Mouse (Mus musculus) adipocyte (in vitro differentiated cells): ENCODE data around the gene Faap20.
A peak's percentile ranks its signal among the peaks of the same experiment; 100 is the strongest.

Experiments
- DNase-seq: peaks from one replicate; pipeline ENCODE4 v3.0.0-alpha.2; 2016; ENCODE audit warnings: low spot score

Gene Faap20

DNA sequence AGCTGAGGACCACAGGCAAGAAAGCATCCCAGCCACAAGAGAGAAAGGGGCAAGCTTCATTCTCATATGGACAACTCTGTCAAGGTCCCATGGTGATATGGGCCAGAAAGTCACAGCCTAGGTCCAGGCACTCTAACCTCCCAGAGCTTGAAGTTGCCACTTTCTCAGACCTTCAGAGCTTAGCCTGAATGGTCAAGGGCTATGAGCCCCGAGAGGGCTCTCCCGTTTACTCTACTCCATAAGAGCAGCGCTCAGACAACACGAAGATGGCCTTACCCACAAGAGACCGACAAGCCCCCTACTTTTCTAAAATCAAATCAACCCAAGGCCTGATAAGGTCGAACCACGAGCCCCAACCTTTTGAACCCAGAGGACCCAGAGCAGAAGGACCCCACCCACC, 28.5 kb upstream of the Faap20 start:
- DNase-seq: no peak

- peak; percentile 80 for DNase-seq
Measured at GRCm38 (mm10) chr4:155221599-155222551, 27.7 kb upstream of the Faap20 start.

GRCm38 (mm10) chr4:155222552-155222840, 27.1 kb upstream of the Faap20 start, which contains the start of gene Ski:
TSS of gene Ski (minus strand) at chr4:155222592.
- DNase-seq: no peak

GRCm38 (mm10) chr4:155222841-155223593, 26.6 kb upstream of the Faap20 start:
- DNase-seq: peak; percentile 96

DNA sequence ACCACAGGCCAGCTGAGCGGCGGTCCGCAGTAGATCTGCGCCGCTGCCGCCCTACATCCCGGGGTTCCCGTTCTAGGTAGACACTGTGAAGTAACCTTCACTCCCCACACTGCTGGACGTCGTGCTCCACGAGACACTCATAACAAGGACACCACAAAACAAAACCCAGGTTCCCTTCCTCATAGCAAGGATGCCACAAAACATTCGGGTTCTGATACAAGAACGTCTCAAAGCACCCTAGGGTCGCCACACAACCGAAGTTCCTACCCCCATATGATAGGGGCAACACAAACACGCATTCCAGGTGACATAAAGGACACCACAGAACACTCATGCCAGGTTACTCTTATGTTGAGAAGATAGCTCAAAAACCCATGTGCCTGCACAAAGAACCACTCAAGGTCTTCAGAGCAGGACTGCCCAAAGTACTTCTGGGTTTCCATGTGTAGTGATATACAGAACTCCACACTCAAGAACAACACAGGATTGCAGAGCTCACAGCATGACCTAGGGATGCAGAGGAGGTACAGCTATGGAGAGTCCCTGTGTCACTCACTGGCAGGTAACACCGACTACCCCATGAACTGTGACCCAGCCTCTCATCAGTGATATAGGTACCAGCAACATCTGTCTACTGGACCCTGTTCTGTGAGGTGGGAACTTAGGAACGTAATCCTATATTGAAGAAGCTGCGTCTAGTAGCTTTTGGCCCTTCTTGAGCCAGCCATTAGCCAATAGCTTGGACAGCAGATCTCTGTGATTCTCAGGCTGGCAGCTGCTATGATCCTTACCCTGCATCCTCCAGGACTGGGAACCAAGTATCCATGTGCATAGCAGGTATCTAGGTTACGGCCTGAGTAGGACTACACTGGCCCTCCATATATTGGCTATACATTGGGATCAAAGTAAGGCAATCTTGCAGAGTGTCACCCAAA, 25.7 kb upstream of the Faap20 start:
- DNase-seq: peak; percentile 56

DNA sequence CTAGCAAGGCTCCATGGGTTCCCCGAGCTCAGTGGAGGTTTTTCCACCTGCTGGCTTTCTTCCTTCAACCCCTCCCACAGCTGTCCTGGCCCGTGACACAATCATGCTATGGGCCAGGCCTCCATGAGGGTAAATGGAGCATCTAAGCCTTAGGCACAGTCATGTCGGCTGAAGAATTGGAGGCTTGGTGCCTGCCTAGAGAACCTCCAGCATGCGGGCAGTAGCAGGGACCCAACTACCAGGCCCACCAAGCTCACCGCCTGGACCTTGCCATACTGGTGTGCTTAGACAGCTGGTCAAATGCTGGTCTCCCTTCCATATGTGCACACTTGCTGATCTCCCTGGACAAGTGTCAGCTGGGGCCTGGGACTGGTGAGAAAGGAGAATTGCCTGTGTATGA, 23.7 kb upstream of the Faap20 start:
- DNase-seq: no peak

DNA sequence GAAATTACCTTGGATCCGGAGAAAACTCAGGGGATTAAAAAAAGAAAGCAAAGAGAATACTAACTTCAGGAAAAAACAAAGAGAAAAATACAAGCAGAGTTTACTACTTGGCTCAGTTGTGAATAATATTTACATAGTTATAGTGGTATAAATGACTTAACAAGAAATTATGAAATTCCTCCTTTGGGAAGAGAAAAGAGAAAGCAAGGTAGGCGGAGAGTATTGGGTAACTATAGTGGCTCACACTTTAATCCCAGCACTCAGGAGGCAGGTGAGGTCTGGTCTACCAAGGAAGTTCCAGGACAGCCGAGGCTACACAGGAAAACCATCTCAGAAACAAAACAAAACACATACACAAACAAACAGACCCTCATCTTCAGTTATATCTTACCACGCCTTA, 21.6 kb upstream of the Faap20 start:
- no peak for DNase-seq

- no peak for DNase-seq
Measured at GRCm38 (mm10) chr4:155228461-155228860, 21.1 kb upstream of the Faap20 start.

GRCm38 (mm10) chr4:155233878-155234277, 15.7 kb upstream of the Faap20 start:
- DNase-seq: no peak

- DNase-seq: peak; percentile 89
Measured at GRCm38 (mm10) chr4:155234371-155235310, 15.0 kb upstream of the Faap20 start.

- peak; percentile 87 for DNase-seq
Measured at GRCm38 (mm10) chr4:155235311-155236119, 14.1 kb upstream of the Faap20 start.

DNA sequence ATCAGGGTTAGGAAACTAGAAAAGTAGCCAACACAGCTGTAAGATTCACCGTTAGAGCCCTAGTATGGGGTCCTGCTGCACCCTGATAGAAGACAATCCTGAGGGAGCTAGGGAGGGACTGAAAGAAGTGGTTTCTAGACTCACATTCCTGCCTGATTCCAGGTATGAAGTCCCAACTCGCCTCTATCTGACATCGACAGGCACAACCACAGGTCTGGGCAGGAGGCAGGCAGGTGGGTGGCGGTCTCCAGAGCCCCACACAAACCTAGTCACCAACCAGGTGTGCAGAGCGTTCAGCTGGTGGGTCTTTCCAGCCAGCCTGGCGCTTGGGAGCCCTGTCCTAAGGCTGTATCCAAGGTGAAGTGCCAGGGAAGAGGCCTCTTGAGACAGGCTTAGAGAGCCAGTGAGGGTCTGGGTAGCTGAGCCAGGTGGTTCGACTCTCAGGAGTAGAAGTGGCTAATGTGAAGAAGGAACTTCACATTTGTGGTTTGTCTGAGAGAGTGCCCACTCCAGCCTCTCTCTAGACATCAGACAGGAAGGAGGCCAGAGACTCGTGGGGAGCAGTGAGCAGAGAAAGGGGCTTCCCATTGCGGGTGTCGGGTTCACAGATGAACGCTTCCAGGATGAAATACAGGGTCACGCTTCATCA, 12.7 kb upstream of the Faap20 start:
- no peak for DNase-seq

- peak; percentile 74 for DNase-seq
Measured at GRCm38 (mm10) chr4:155238276-155238675, 11.3 kb upstream of the Faap20 start.

DNA sequence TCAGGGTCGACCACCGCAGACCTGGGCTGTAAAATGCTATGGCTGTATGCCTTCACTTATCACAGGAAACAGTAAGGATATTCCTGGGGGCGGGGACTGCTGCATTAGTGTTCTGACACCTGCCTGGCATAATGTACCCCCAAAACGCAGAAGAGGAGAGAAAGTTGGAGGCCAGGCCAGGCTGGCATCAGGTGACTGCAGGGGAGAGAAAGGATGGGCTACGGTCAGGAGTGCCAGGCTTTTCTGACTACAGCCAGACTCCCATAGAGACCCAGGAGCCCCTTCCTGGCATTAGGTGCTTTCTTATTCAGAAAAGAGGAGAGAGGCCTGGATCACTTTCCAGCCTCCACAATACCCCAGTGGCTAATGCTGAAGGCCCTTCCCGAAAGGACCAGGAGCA, 10.1 kb upstream of the Faap20 start:
- no peak for DNase-seq

DNA sequence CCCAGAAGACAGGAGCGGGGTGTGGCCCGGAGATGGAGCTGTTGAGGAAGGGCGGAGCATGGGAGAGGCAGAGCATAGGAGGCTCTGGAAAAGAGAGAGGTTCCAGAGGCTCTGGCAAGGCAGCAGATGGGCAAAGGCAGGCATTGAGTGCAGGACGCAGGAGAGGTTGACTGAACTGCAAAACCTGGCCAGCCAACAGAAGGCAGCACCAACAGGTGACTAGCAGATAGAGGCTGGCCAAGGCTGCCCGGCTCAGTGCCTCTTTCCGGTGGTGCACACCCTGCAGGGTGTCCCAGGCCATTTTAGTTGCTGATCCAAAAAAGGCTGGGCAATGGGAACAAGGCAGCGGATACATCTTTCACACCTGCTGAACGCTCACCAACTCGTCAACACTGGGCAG, 7.8 kb upstream of the Faap20 start:
- no peak for DNase-seq

DNA sequence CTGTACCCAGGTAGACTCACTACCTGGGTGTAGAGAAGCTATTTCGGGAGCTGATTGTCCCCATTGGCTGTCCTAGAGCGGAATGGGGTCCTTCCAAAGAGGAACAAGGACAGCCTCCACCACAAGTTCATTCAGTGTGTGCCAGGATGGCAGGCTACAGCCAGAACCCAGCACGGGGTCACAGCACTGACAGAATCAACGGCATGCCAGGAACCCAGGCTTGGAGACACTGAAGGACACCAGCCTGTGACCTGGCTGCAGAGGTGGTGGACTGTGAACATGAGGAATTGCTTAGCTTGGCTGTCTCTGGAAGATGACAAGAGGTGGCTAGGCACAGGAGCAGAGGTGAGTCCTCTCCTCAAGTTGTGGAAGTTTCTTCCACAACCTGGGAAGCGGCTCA, 7.3 kb upstream of the Faap20 start:
- no peak for DNase-seq

DNA sequence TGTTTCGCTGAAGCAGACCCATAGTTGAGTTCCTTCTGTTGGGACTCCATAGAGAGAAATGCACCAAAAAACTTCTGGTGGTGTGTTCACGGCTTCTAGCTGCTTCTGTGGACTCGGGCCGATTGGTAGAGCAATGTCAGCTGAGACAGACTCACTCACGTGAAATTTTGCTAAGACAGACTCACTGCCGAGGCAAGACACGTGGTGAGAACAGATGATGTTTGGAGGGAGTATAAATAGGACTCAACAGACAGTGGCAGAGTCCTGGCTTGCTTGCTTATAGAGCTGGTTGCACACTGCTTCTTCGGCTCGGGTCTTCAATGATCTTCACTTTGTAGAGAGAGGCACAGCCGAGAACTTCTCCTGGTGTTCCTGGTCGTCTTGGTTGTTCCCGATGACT, 6.4 kb upstream of the Faap20 start:
- no peak for DNase-seq

DNA sequence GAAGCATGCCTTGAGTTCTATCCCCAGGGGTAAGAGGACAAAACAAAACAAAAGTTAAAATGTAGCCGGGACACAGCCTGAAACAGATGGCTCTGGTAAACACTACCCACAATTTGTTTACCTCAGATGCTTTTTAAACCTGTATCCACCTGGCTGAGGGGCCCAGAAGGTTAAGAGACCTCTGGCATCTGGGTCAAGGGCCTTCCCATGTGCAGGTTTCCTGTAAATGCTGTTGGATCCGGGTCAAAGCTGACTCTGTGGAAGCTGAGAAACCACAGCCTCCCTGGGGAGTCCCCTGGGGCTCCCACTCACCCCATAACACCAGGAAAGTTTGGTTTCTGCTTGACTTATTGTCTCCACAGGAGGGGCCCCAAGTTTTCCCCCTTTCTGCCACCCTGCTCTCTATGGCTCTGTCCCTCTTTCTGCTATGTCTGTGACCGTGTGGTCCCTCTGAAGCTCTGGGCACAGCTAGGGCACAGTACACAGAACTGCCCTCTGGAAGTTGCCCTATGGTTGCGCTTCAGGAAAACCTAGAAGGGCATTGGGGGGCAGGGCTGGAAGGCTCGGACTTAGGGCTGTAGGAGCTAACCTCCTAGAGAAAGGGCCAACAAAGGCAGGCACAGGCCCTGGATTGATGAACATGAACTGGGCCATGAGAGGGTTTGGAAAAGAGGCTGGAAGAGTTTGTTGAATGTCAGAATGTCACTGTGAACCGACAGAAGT, 3.7 kb upstream of the Faap20 start:
- DNase-seq: peak; percentile 48

DNA sequence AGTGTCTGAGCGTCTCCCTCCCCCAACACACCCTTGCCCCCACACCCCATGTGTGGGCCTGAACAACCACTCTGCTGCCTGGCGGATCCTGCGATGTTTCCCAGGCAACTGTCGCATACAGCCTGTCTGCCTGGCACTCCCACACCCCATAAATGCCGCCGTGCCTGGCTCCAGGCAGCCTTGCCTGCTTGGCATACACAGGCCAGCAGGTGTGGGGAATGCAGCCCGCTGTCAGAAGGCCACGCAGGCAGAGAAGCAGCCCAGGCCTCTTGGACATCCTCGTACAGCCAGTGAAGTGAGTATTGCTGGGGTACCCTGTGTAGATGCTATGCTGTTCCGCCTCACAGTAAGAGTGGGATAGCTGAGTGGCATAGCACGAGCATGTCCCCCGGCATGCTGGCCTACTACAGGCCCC, 2.9 kb upstream of the Faap20 start:
- DNase-seq: no peak
